Mouse (Mus musculus): ENCODE data around the gene Osgin1. TPM values are rescaled to one million over a fixed set of nuclear protein-coding genes. Genes with fewer than 3 reads are reported as not detected.

Gene Osgin1
- polyA plus RNA-seq, 1 experiment = 14.3 TPM

DNA sequence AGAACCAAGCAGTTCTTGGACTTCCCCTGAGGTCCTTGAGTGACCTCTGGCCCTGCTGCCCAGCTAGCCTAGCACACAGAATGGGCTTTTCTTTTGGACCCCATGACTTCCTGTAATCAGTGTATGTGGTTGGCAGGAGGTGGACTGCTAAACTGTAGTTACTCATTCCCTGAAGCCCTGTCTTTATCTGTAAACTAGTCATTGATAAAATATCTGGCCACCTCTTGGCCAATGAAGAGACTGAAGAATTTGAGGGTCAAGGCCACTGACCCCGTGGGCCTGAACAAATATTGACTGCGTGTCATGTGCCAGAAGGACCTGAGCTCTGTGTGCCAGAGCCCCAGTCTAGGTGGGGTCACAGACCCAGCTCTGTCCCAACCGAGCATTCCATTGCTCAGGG lies 1.6 kb upstream of the Osgin1 start:
- H3K79me2 ChIP-seq (ENCODE audit: control insufficient read depth, insufficient read depth) = peaks cover 4% of the 10 kb centered on the region
- H3K4me2 ChIP-seq (ENCODE audit: low read depth) = no peak overlapping the region
- no peak overlapping the region for H3ac ChIP-seq (ENCODE audit: control insufficient read depth, insufficient read length)
- TF ChIP-seq TCF12 (IDR thresholded peaks at IDR 0.05; ENCODE audit: insufficient read depth, poor library complexity, severe bottlenecking) = no peak
- TF ChIP-seq MAX (IDR thresholded peaks at IDR 0.05; ENCODE audit: low read depth) = no peak
- no peak for TF ChIP-seq POLR2A (IDR thresholded peaks at IDR 0.05; ENCODE audit: insufficient read length, low read depth)
- no peak for TF ChIP-seq MYOG (IDR thresholded peaks at IDR 0.05; ENCODE audit: control insufficient read depth in 1 of 3, insufficient read depth in 1 of 3, insufficient read length in 2 of 3, low read depth in 2 of 3)
- no peak for TF ChIP-seq E2F4 (IDR thresholded peaks at IDR 0.05; ENCODE audit: insufficient read depth)
- TF ChIP-seq TCF3 (IDR thresholded peaks at IDR 0.05; ENCODE audit: insufficient read length, low read depth) = no peak
- no peak for TF ChIP-seq SRF (IDR thresholded peaks at IDR 0.05; ENCODE audit: control insufficient read depth, insufficient read length, low read depth)
- TF ChIP-seq MYOD1 (IDR thresholded peaks at IDR 0.05; ENCODE audit: control insufficient read depth in 1 of 3, insufficient read length in 2 of 3, low read depth in 2 of 3) = no peak
- no peak for TF ChIP-seq CEBPB (IDR thresholded peaks at IDR 0.05; ENCODE audit: insufficient read depth, poor library complexity, severe bottlenecking)
- no peak for TF ChIP-seq POLR2AphosphoS2 (IDR thresholded peaks at IDR 0.05; ENCODE audit: insufficient read length, low read depth)
- TF ChIP-seq USF1 (IDR thresholded peaks at IDR 0.05; ENCODE audit: low read depth) = no peak
- no peak for TF ChIP-seq REST (IDR thresholded peaks at IDR 0.05; ENCODE audit: insufficient read depth, insufficient read length)
- no peak overlapping the region for H3K4me3 ChIP-seq
- no peaks in the 10 kb centered on the region for H3K27me3 ChIP-seq (ENCODE audit: control insufficient read depth, insufficient read depth, insufficient read length)
- no peaks in the 10 kb centered on the region for H3K36me3 ChIP-seq (ENCODE audit: control insufficient read depth, insufficient read depth)

DNA sequence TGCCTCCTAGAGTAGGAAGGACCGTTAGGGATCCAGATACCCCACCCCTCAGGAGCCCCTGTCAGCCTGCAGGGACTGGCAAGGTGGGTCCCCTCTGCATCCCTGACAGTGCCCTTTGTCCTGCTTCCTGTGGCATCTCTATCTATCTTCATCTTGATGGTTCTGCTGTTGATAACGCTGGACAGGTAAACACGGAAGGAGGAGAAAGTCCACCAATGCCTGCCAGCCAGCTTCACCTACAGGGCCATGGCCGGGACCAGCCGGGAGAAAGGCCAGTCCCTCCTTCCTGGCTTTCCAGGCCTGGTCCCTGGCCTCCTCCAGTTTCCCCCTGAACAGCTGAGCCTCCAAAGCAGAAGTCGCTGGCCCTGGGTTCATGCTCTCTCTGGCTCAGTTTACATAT lies 645 bp downstream of the Osgin1 start:
- Histone ChIP-seq H3ac (ENCODE audit: control insufficient read depth, insufficient read length) (no peak overlapping the region), H3K79me2 (ENCODE audit: control insufficient read depth, insufficient read depth) (peaks cover 21% of the 10 kb centered on the region), H3K36me3 (ENCODE audit: control insufficient read depth, insufficient read depth) (no peaks in the 10 kb centered on the region), H3K4me2 (ENCODE audit: low read depth) (no peak overlapping the region), H3K4me3 (no peak overlapping the region), H3K27me3 (ENCODE audit: control insufficient read depth, insufficient read depth, insufficient read length) (no peaks in the 10 kb centered on the region)
- TF ChIP-seq POLR2A (IDR thresholded peaks at IDR 0.05; ENCODE audit: insufficient read length, low read depth) (no peak), USF1 (IDR thresholded peaks at IDR 0.05; ENCODE audit: low read depth) (no peak), REST (IDR thresholded peaks at IDR 0.05; ENCODE audit: insufficient read depth, insufficient read length) (no peak), CEBPB (IDR thresholded peaks at IDR 0.05; ENCODE audit: insufficient read depth, poor library complexity, severe bottlenecking) (no peak), TCF12 (IDR thresholded peaks at IDR 0.05; ENCODE audit: insufficient read depth, poor library complexity, severe bottlenecking) (no peak), E2F4 (IDR thresholded peaks at IDR 0.05; ENCODE audit: insufficient read depth) (no peak), MYOD1 (IDR thresholded peaks at IDR 0.05; ENCODE audit: control insufficient read depth in 1 of 3, insufficient read length in 2 of 3, low read depth in 2 of 3) (no peak), MYOG (IDR thresholded peaks at IDR 0.05; ENCODE audit: control insufficient read depth in 1 of 3, insufficient read depth in 1 of 3, insufficient read length in 2 of 3, low read depth in 2 of 3) (no peak), MAX (IDR thresholded peaks at IDR 0.05; ENCODE audit: low read depth) (no peak), SRF (IDR thresholded peaks at IDR 0.05; ENCODE audit: control insufficient read depth, insufficient read length, low read depth) (no peak), TCF3 (IDR thresholded peaks at IDR 0.05; ENCODE audit: insufficient read length, low read depth) (no peak), POLR2AphosphoS2 (IDR thresholded peaks at IDR 0.05; ENCODE audit: insufficient read length, low read depth) (no peak)

GRCm38 (mm10) chr8:119435527-119435926 lies 1.6 kb downstream of the Osgin1 start:
- Histone ChIP-seq H3K27me3 (ENCODE audit: control insufficient read depth, insufficient read depth, insufficient read length) (no peaks in the 10 kb centered on the region), H3K4me3 (no peak overlapping the region), H3K36me3 (ENCODE audit: control insufficient read depth, insufficient read depth) (no peaks in the 10 kb centered on the region), H3ac (ENCODE audit: control insufficient read depth, insufficient read length) (no peak overlapping the region), H3K79me2 (ENCODE audit: control insufficient read depth, insufficient read depth) (peaks cover 21% of the 10 kb centered on the region), H3K4me2 (ENCODE audit: low read depth) (no peak overlapping the region)
- TF ChIP-seq MYOD1 (IDR thresholded peaks at IDR 0.05; ENCODE audit: control insufficient read depth in 1 of 3, insufficient read length in 2 of 3, low read depth in 2 of 3) (no peak), TCF12 (IDR thresholded peaks at IDR 0.05; ENCODE audit: insufficient read depth, poor library complexity, severe bottlenecking) (no peak), MAX (IDR thresholded peaks at IDR 0.05; ENCODE audit: low read depth) (no peak), CEBPB (IDR thresholded peaks at IDR 0.05; ENCODE audit: insufficient read depth, poor library complexity, severe bottlenecking) (no peak), E2F4 (IDR thresholded peaks at IDR 0.05; ENCODE audit: insufficient read depth) (no peak), REST (IDR thresholded peaks at IDR 0.05; ENCODE audit: insufficient read depth, insufficient read length) (no peak), SRF (IDR thresholded peaks at IDR 0.05; ENCODE audit: control insufficient read depth, insufficient read length, low read depth) (no peak), POLR2A (IDR thresholded peaks at IDR 0.05; ENCODE audit: insufficient read length, low read depth) (no peak), TCF3 (IDR thresholded peaks at IDR 0.05; ENCODE audit: insufficient read length, low read depth) (no peak), USF1 (IDR thresholded peaks at IDR 0.05; ENCODE audit: low read depth) (no peak), POLR2AphosphoS2 (IDR thresholded peaks at IDR 0.05; ENCODE audit: insufficient read length, low read depth) (no peak)

DNA sequence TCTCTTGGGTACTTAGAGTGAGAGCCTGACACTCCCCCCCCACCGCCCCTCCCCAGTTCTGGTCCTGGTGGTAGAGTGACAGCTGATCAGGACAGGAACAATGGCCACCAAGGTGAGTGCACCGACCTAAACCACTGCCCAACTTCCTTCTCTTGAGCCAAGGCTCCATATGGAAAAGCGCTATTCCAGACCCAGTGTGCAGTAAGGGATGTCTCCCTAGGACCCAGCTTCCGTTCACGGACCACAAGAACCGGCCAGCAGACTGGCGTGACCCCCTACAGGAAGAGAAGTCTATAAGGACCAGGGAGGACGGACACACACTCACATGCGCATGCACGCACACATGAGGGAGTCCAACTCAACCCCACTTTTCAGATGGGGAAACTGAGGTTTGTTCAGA lies 2.4 kb downstream of the Osgin1 start:
- peak overlapping the region; percentile 69 for H3K4me3 ChIP-seq
- peaks cover 21% of the 10 kb centered on the region for H3K79me2 ChIP-seq (ENCODE audit: control insufficient read depth, insufficient read depth)
- no peak overlapping the region for H3ac ChIP-seq (ENCODE audit: control insufficient read depth, insufficient read length)
- H3K36me3 ChIP-seq (ENCODE audit: control insufficient read depth, insufficient read depth) = no peaks in the 10 kb centered on the region
- TF ChIP-seq REST (IDR thresholded peaks at IDR 0.05; ENCODE audit: insufficient read depth, insufficient read length) (no peak), USF1 (IDR thresholded peaks at IDR 0.05; ENCODE audit: low read depth) (no peak), E2F4 (IDR thresholded peaks at IDR 0.05; ENCODE audit: insufficient read depth) (no peak), CEBPB (IDR thresholded peaks at IDR 0.05; ENCODE audit: insufficient read depth, poor library complexity, severe bottlenecking) (no peak), TCF3 (IDR thresholded peaks at IDR 0.05; ENCODE audit: insufficient read length, low read depth) (no peak), SRF (IDR thresholded peaks at IDR 0.05; ENCODE audit: control insufficient read depth, insufficient read length, low read depth) (no peak), MAX (IDR thresholded peaks at IDR 0.05; ENCODE audit: low read depth) (no peak), MYOD1 (IDR thresholded peaks at IDR 0.05; ENCODE audit: control insufficient read depth in 1 of 3, insufficient read length in 2 of 3, low read depth in 2 of 3) (no peak), MYOG (IDR thresholded peaks at IDR 0.05; ENCODE audit: control insufficient read depth in 1 of 3, insufficient read depth in 1 of 3, insufficient read length in 2 of 3, low read depth in 2 of 3) (no peak)
- H3K4me2 ChIP-seq (ENCODE audit: low read depth) = peak overlapping the region; percentile 79
- no peaks in the 10 kb centered on the region for H3K27me3 ChIP-seq (ENCODE audit: control insufficient read depth, insufficient read depth, insufficient read length)
